Mouse (Mus musculus) heart, postnatal 0 days (tissue): ENCODE measurements around the gene Snrpg.

Experiments
- CTCF ChIP-seq: IDR thresholded peaks from 2 replicates; pipeline ENCODE4 v1.5.1; 2016; ENCODE audit warnings: antibody characterized with exemption, control low read depth, low read depth
- EP300 ChIP-seq: IDR thresholded peaks from 2 replicates; pipeline ENCODE4 v1.6.1; 2016; ENCODE audit warnings: antibody characterized with exemption, low read depth

GRCm38 (mm10) chr6:86383370-86383769 is 12.3 kb downstream of the Snrpg start:
- TF ChIP-seq CTCF = no peak
- no peak for TF ChIP-seq EP300
